Mouse (Mus musculus): ENCODE results near the gene Nsun2.

Nsun2 gene

GRCm38 (mm10) chr13:69673197-69673920 is 139.8 kb downstream of the Nsun2 start:
- intact Hi-C loops (cut with DNase I), result no loop called here

GRCm38 (mm10) chr13:69673921-69674618 is 140.5 kb downstream of the Nsun2 start:
- intact Hi-C loops (cut with DNase I), result no loop called here

All from adrenal gland (tissue).